Mouse (Mus musculus): ENCODE results near the gene Gm44502. TPM values are rescaled to one million over a fixed set of nuclear protein-coding genes. Genes with fewer than 3 reads are reported as not detected.
"Not testable (repeated sequence)": the region's sequence is repeated elsewhere in the genome, so short reads cannot be mapped to it uniquely, and the experiment has no call there.

Gene Gm44502
- total RNA-seq, 2 experiments from 2014 or later = 1.7 TPM

- DNase-seq (ENCODE audit: low spot score in 2 of 2) = no peak
Measured at GRCm38 (mm10) chr15:89454857-89455256, 25.4 kb upstream of the Gm44502 start.

DNA sequence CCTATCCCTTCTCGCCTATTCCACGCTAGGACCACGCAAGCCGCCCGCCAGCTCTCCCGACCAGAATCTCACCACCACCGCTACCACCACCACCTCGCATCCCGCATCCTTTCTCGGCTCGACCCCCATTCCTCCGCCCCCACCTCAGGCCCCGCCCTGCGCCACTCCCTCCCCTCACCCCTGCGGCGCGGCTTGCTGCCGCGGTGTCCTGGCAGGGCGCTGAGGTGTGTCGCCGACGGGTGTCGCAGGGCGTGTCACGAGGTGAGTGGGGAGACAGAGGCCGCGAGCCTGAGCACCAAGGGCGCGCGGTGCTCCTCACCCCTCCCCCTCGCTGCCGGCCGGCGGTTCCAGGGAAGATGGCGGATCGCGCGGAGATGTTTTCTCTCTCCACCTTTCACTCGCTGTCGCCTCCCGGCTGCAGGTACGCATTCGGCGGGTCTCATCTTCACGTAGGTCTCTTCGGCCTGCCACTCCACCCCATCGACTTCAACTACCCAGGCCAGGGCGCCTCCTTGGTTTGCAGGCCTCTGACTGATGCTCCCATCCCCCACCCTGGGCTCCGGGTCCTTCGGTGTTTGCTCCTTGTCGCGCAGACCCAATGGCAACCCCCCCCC, 24.5 kb upstream of the Gm44502 start, which contains the start of gene Mapk8ip2:
Gene Mapk8ip2 (plus strand): TSS at position 49 of the 614 bp plus-strand sequence.
- DNase-seq (ENCODE audit: low spot score in 2 of 2) = no peak

GRCm38 (mm10) chr15:89452906-89453864, 23.7 kb upstream of the Gm44502 start:
- DNase-seq (ENCODE audit: low spot score in 2 of 2) = peak in 1 of 2 experiments; percentile 76

DNA sequence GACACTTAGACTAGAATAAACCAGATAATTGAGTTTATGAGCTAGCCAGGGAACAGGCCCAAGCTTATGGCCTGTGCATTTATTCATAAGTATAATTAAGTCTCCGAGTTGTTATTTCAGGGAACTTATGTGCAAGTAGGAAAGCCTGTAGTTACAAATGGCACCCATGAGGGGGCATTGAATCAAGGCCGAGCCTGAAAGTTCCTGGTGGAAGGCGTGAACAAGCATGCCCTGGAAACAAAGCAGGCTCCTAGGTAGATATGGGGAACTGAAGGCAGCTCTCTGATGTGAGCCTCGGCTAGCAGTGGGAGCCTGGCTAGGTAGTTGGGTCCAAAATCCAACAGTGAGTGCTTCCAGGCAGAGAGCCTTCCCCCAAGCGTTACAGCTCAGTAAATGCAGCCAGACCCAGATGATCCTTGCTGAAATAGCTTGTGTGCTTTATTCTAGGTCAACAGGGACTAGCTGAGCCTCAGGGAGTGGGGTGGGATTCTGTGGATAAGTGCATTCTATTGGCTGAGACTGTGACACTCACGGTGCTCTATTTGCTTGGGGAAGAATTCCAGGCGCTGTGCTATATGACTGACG, 13.1 kb upstream of the Gm44502 start:
- DNase-seq (ENCODE audit: low spot score in 2 of 2) = no peak

- DNase-seq (ENCODE audit: low spot score in 2 of 2) = no peak
Measured at GRCm38 (mm10) chr15:89435878-89436277, 6.4 kb upstream of the Gm44502 start.

GRCm38 (mm10) chr15:89434136-89434535, 4.6 kb upstream of the Gm44502 start:
- no peak for DNase-seq (ENCODE audit: low spot score in 2 of 2)

DNA sequence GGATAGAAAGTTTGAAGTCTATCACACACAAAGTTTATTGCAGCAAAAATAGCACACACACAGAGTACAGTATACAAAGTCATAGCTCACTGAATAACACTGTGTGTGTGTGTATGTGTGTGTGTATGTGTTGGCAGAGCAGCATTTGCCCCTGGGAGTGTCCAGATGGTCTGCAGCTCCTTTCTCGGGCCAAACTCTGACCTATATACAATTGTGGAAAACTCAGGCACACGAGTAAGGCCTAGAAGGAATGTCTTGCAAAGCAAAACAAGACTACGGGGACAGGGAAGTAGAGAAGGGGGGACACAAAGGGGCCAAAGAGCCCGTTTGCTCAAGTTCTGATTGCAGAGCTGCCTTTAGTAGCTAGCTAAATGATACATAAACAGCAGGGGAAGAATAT, 3.5 kb upstream of the Gm44502 start:
- no peak for DNase-seq (ENCODE audit: low spot score in 2 of 2)

DNA sequence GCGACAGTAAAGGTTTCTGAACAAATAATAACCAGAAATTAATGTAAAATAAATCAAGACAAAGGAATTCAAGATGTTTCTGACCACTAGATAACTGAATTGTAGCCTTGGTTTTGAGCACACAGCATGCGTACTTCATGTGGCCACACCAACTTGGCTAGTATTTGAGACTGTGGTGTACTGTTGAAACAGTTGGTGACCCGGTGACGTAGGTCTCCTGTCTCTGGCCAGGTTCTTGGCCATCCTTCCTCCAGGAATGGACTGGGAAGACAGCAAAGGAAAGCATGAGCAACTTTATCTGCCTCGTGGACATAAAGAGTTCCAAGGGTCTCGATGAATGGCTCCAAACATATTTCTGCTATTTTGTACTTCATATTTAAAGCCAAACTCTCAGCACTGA, 2.3 kb upstream of the Gm44502 start:
- DNase-seq (ENCODE audit: low spot score in 2 of 2) = no peak

GRCm38 (mm10) chr15:89431271-89431670, 1.8 kb upstream of the Gm44502 start:
- no peak for DNase-seq (ENCODE audit: low spot score in 2 of 2)

- not testable (repeated sequence) for DNase-seq (ENCODE audit: low spot score in 2 of 2)
Measured at GRCm38 (mm10) chr15:89430771-89431170, 1.3 kb upstream of the Gm44502 start.

GRCm38 (mm10) chr15:89430341-89430740, 845 bp upstream of the Gm44502 start:
- no peak for DNase-seq (ENCODE audit: low spot score in 2 of 2)

- DNase-seq (ENCODE audit: low spot score in 2 of 2) = peak in 1 of 2 experiments; percentile 19
Measured at GRCm38 (mm10) chr15:89428821-89429351, 610 bp downstream of the Gm44502 start.

DNA sequence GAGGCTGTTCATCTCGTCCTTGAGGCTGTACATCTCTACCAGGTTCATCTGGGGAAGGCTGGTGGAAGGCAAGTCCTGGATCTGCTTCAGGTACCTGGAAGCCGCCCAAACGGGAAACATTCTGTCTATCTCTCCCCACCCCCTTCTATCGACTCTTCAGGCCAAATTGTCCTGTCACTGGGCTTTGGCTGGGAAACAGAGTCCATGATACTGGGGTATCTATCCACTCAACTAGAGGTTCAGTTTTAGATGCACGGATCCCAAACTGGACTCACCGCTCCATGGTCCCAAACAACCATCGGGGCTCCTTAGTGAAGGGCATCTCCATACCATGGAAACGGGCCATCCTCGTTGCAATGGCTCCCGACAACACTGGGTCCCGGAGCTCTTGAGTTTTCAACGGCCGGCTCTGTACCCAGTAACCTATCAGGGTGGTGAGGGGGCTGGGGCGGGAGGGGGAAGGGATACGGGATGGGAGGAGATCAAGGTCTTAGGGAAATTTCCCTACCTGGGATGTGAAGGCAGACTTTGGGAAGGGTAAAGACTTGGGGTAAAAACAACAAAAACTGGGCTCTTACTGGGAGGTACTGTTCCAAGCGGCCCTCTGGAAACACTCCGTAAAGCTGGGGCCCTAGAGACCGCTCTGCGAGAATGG, 1.2 kb downstream of the Gm44502 start:
- no peak for DNase-seq (ENCODE audit: low spot score in 2 of 2)

- DNase-seq (ENCODE audit: low spot score in 2 of 2) = no peak
Measured at GRCm38 (mm10) chr15:89426716-89427115, 2.8 kb downstream of the Gm44502 start.

DNA sequence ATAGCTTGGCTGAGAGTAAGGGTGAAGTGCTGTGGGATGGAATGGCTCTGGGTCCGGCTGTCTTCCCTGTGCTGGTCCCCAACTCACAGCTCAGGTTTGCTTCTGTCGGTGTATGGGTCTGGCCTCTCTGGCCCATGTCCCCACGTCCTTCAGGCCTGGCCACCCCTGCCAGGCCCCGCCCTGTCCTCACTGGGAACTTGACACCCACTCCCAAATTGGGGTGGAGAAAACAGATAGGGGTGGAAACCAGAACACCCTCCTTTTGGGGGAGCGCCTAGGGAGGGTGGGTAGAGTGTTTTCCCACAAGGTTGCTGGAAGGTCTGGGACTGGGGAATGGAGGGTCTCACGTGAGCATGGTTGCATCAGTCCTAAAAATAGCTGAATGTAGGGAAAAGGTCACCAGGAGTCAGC, 3.8 kb downstream of the Gm44502 start, which contains the start of gene Cpt1b:
Gene Cpt1b (minus strand): TSS at position 153 of the 411 bp plus-strand sequence.
- DNase-seq (ENCODE audit: low spot score in 2 of 2) = no peak

GRCm38 (mm10) chr15:89424621-89425020, 4.9 kb downstream of the Gm44502 start:
- DNase-seq (ENCODE audit: low spot score in 2 of 2) = no peak

DNA sequence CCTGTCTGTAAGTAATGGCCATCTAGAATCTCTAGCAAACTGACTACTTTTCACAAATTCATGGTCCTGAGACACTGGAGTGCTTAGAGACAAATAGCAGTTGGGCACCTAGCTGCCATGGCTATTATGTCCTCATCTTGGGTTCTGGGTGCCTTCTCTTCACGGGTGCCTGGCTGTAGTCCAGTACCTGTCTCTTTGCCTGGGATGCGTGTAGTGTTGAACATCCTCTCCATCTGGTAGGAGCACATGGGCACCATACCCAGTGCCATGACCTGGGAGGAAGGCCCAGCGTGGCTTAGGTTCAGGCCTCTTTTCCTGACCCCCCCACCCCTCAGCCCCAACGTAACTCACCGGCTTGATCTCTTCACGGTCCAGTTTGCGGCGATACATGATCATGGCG, 7.6 kb downstream of the Gm44502 start:
- DNase-seq (ENCODE audit: low spot score in 2 of 2) = no peak

DNA sequence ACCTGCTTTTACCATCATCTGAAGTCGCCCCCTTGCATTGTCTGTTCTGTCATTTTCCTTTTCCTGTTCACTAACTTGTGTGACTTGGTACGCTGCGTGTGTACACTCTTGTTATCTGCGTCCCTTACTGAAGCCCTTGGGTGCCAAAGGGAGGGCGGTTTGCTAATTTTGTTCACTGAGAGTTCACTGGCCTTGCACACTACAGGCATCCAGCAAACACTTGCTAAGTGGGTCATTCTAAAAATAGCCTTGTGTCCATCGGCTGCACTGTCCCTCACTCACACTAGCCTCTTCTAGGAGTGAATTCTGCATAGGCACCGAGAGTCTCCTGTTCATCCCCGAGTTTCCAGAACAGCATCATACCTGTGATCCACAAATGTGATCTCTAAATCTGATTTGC, 14.2 kb downstream of the Gm44502 start:
- no peak for DNase-seq (ENCODE audit: low spot score in 2 of 2)

GRCm38 (mm10) chr15:89410118-89410517, 19.4 kb downstream of the Gm44502 start, which contains the start of gene Syce3:
Gene Syce3 (minus strand): TSS chr15:89410503.
- DNase-seq (ENCODE audit: low spot score in 2 of 2) = no peak

- DNase-seq (ENCODE audit: low spot score in 2 of 2) = no peak
Measured at GRCm38 (mm10) chr15:89406691-89407090, 22.8 kb downstream of the Gm44502 start.
